Mouse (Mus musculus) forebrain, embryonic 14.5 days (tissue): ENCODE measurements at regions not wholly inside any gene's neighbourhood (a gene's known extent, or its start where the extent isn't known, plus 50 kb on each side); places are given as distances from the start of the nearest gene placed in this dataset.

Experiments used
- ATAC-seq: fragments of 200-750 bp; cut with Nextera tagmentation; 2 replicates; pipeline ENCODE4 v1.8.0; 2017; ENCODE audit warnings: mild to moderate bottlenecking, moderate library complexity
- DNase-seq: peaks from one replicate; pipeline ENCODE4 v3.0.0-alpha.2; 2015; ENCODE audit warnings: low spot score
- H3K27ac ChIP-seq: fragments of 300-500 bp; sonication (generic); 2 replicates; pipeline ENCODE4 v1.5.1; 2014; ENCODE audit warnings: low read depth, mild to moderate bottlenecking, control low read depth, low read length, moderate library complexity
- H3K27me3 ChIP-seq: fragments of 300-500 bp; sonication (generic); replicated peaks from 2 replicates; pipeline ENCODE4 v1.6.1; 2014; ENCODE audit warnings: low read length, control low read depth, mixed read lengths; ENCODE audit not compliant: control insufficient read depth, insufficient read depth
- H3K36me3 ChIP-seq: fragments of 300-500 bp; sonication (generic); 2 replicates; pipeline ENCODE4 v1.6.1; 2014; ENCODE audit warnings: low read length, control low read depth; ENCODE audit not compliant: control insufficient read depth, insufficient read depth
- H3K4me1 ChIP-seq: fragments of 300-500 bp; sonication (generic); 2 replicates; pipeline ENCODE4 v1.6.1; 2014; ENCODE audit warnings: antibody characterized with exemption, low read length, control low read depth; ENCODE audit not compliant: control insufficient read depth, insufficient read depth
- H3K4me2 ChIP-seq: fragments of 300-500 bp; sonication (generic); 2 replicates; pipeline ENCODE4 v1.6.1; 2014; ENCODE audit warnings: mild to moderate bottlenecking, control low read depth, low read length
- H3K4me3 ChIP-seq: fragments of 300-500 bp; sonication (generic); 2 replicates; pipeline ENCODE4 v1.5.1; 2014; ENCODE audit warnings: low read depth, low read length, control low read depth
- H3K9ac ChIP-seq: fragments of 300-500 bp; sonication (generic); 2 replicates; pipeline ENCODE4 v1.6.1; 2014; ENCODE audit warnings: mild to moderate bottlenecking, low read length, control low read depth, moderate library complexity
- H3K9me3 ChIP-seq: fragments of 300-500 bp; sonication (generic); replicated peaks from 2 replicates; pipeline ENCODE4 v1.6.1; 2016; ENCODE audit warnings: low read length, control low read depth, mixed read lengths; ENCODE audit not compliant: control insufficient read depth
- WGBS: fragments of 180-500 bp; shearing (Covaris S2); extraction: QIAGEN DNeasy Blood & Tissue Kit; methylation state at CpG from one replicate; pipeline ENCODE4 v1.1.7; 2014; 5-methylcytosine and 5-hydroxymethylcytosine counted together

GRCm38 (mm10) chr3:56859841-56860240 is 441.9 kb downstream of the Tm4sf1 start:
- no peak overlapping the region for H3K27ac ChIP-seq
- ATAC-seq: peak; percentile 60; the same call in 1 of the 2 replicates
- H3K4me3 ChIP-seq: no peak overlapping the region
- H3K27me3 ChIP-seq: no peaks in the 10 kb centered on the region
- no peaks in the 10 kb centered on the region for H3K36me3 ChIP-seq
- no peaks in the 10 kb centered on the region for H3K4me1 ChIP-seq
- H3K9ac ChIP-seq: no peak overlapping the region
- 86% methylated on average over 9 of the region's 9 CpGs for WGBS
- no peak overlapping the region for H3K4me2 ChIP-seq
- H3K9me3 ChIP-seq: no peaks in the 10 kb centered on the region
- DNase-seq: peak; percentile 51

- peak overlapping the region; percentile 61; the same call in 1 of the 2 replicates for H3K27ac ChIP-seq
- ATAC-seq (no peak; the same call in 1 of the 2 replicates), DNase-seq (no peak)
- WGBS: 85% methylated on average over 1 of the region's 1 CpGs
- H3K9me3 ChIP-seq: no peaks in the 10 kb centered on the region
- H3K9ac ChIP-seq: no peak overlapping the region
- no peaks in the 10 kb centered on the region for H3K27me3 ChIP-seq
- no peak overlapping the region for H3K4me2 ChIP-seq
- no peaks in the 10 kb centered on the region for H3K36me3 ChIP-seq
- peaks cover 10% of the 10 kb centered on the region; the same call in 1 of the 2 replicates for H3K4me1 ChIP-seq
- no peak overlapping the region for H3K4me3 ChIP-seq
Measured at GRCm38 (mm10) chr3:56845462-56845770, 456.4 kb downstream of the Tm4sf1 start.

GRCm38 (mm10) chr3:56844681-56845461 is 456.9 kb downstream of the Tm4sf1 start:
- peak overlapping the region; percentile 31 for H3K4me2 ChIP-seq
- H3K36me3 ChIP-seq: no peaks in the 10 kb centered on the region
- H3K27me3 ChIP-seq: no peaks in the 10 kb centered on the region
- no peak overlapping the region for H3K4me3 ChIP-seq
- H3K27ac ChIP-seq: peak overlapping the region; percentile 61; the same call in 1 of the 2 replicates
- no peaks in the 10 kb centered on the region for H3K9me3 ChIP-seq
- ATAC-seq (peak; percentile 96), DNase-seq (peak; percentile 80)
- H3K4me1 ChIP-seq: peaks cover 10% of the 10 kb centered on the region; the same call in 1 of the 2 replicates
- H3K9ac ChIP-seq: peak overlapping the region; percentile 30; the same call in 1 of the 2 replicates
- WGBS: 10% methylated on average over 6 of the region's 6 CpGs

- Histone ChIP-seq H3K4me2 (no peak overlapping the region), H3K9me3 (no peaks in the 10 kb centered on the region), H3K4me1 (no peaks in the 10 kb centered on the region), H3K27ac (no peak overlapping the region), H3K27me3 (no peaks in the 10 kb centered on the region), H3K36me3 (no peaks in the 10 kb centered on the region), H3K4me3 (no peak overlapping the region), H3K9ac (no peak overlapping the region)
- ATAC-seq (no peak), DNase-seq (no peak)
- WGBS: 92% methylated on average over 3 of the region's 3 CpGs
Measured at GRCm38 (mm10) chr3:56837176-56837575, 464.6 kb downstream of the Tm4sf1 start.

- peak overlapping the region; percentile 15; the same call in 1 of the 2 replicates for H3K27ac ChIP-seq
- no peaks in the 10 kb centered on the region for H3K9me3 ChIP-seq
- no peak overlapping the region for H3K9ac ChIP-seq
- H3K27me3 ChIP-seq: no peaks in the 10 kb centered on the region
- H3K4me3 ChIP-seq: no peak overlapping the region
- 60% methylated on average over 4 of the region's 4 CpGs for WGBS
- no peaks in the 10 kb centered on the region for H3K36me3 ChIP-seq
- peak; percentile 73 for DNase-seq
- H3K4me1 ChIP-seq: no peaks in the 10 kb centered on the region
- no peak overlapping the region for H3K4me2 ChIP-seq
- ATAC-seq: peak; percentile 92
Measured at GRCm38 (mm10) chr3:56830315-56831097, 471.3 kb downstream of the Tm4sf1 start.

- peak; percentile 5 for DNase-seq
- Histone ChIP-seq H3K27me3 (no peaks in the 10 kb centered on the region), H3K27ac (no peak overlapping the region), H3K4me3 (no peak overlapping the region), H3K9ac (no peak overlapping the region), H3K36me3 (no peaks in the 10 kb centered on the region), H3K9me3 (no peaks in the 10 kb centered on the region), H3K4me1 (no peaks in the 10 kb centered on the region), H3K4me2 (no peak overlapping the region)
- 54% methylated on average over 4 of the region's 4 CpGs for WGBS
- ATAC-seq: no peak
Measured at GRCm38 (mm10) chr3:56824157-56824556, 477.6 kb downstream of the Tm4sf1 start.

GRCm38 (mm10) chr3:56810548-56811071 is 491.2 kb downstream of the Tm4sf1 start:
- Histone ChIP-seq H3K27ac (no peak overlapping the region), H3K9ac (no peak overlapping the region), H3K27me3 (no peaks in the 10 kb centered on the region), H3K36me3 (no peaks in the 10 kb centered on the region), H3K9me3 (no peaks in the 10 kb centered on the region), H3K4me3 (no peak overlapping the region), H3K4me1 (no peaks in the 10 kb centered on the region), H3K4me2 (no peak overlapping the region)
- 76% methylated on average over 1 of the region's 1 CpGs for WGBS
- DNase-seq: no peak
- ATAC-seq: no peak

GRCm38 (mm10) chr3:56793054-56793453 is 508.7 kb downstream of the Tm4sf1 start:
- H3K9me3 ChIP-seq: no peaks in the 10 kb centered on the region
- DNase-seq: no peak
- H3K27me3 ChIP-seq: no peaks in the 10 kb centered on the region
- H3K27ac ChIP-seq: no peak overlapping the region
- no peak overlapping the region for H3K4me3 ChIP-seq
- ATAC-seq: no peak
- H3K4me1 ChIP-seq: no peaks in the 10 kb centered on the region
- H3K36me3 ChIP-seq: no peaks in the 10 kb centered on the region
- WGBS: 67% methylated on average over 1 of the region's 1 CpGs
- no peak overlapping the region for H3K9ac ChIP-seq
- H3K4me2 ChIP-seq: no peak overlapping the region
